Mouse (Mus musculus) kidney, postnatal 10 days (tissue): ENCODE measurements at regions not wholly inside any gene's neighbourhood (a gene's known extent, or its start where the extent isn't known, plus 50 kb on each side); places are given as distances from the start of the nearest gene placed in this dataset.
A peak's percentile ranks its signal among the peaks of the same experiment; 100 is the strongest.

ENCODE experiments used
- DNase-seq: peaks from one replicate; pipeline ENCODE4 v3.0.0; 2021; ENCODE audit warnings: mixed read lengths

- DNase-seq = no peak
These were observed 69.9 kb downstream of the Atp6v1g3 start for GRCm38 (mm10) chr1:138343451-138343850.

DNA sequence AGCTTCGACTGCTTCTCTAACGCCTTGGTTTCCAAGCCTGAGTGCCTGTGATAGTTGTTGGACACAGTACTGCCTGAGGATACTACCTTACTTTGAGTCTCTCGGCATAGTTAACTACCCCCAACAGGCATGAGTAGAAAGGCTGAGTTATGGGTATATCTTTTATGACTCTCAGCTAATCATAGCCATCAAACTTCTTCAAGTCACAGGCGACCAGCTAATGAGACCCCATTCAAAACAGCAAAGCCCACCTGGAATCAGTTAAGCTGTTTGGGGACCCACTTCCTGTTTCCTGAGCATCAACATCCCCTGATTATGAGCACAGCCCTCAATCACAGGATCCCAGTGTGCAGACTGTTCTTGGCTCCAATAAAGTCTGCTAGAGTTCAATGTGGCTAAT lies 71.4 kb downstream of the Atp6v1g3 start:
- DNase-seq = no peak

- no peak for DNase-seq
These were observed 72.5 kb downstream of the Atp6v1g3 start for GRCm38 (mm10) chr1:138345992-138346391.

GRCm38 (mm10) chr1:138346904-138347303 lies 73.4 kb downstream of the Atp6v1g3 start:
- DNase-seq = no peak

DNA sequence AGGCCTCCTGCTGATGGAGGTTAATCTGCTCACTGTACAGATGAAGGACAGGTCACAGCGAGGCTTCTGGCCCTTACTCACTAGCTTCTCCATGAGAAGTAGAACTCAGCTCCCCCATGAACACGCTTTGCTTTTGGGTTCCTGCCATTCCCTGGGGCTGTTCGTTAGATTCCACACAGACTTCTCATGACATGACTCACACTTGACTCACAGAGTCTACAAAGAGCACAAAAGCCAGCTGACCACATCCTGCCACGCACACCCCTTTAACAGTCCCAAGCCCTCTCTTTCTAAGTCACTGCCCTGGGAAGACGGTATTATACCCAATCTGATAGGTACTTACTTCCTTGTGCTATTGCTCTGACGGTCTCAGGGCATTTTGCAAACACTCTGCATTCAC lies 74.9 kb downstream of the Atp6v1g3 start:
- peak; percentile 15 for DNase-seq

GRCm38 (mm10) chr1:138349099-138349498 lies 75.6 kb downstream of the Atp6v1g3 start:
- DNase-seq = no peak

DNA sequence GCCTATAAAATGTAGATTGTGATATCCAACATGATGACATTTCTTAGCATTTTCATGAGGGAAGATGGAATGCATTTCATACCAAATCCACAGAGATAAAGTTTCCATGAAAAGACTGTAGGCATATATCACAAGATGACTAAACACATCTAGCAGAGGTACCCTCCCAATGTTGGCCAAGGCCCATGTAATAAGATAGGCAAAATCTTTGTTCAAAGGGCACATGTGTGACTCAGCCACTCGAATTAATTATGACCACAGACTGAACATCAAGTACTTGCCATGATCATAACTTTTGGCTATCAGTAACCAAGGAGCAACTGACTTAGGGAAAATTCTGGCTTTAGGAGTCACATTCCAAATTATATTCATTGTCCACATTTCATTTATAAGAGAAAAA lies 82.9 kb downstream of the Atp6v1g3 start:
- DNase-seq = no peak

DNA sequence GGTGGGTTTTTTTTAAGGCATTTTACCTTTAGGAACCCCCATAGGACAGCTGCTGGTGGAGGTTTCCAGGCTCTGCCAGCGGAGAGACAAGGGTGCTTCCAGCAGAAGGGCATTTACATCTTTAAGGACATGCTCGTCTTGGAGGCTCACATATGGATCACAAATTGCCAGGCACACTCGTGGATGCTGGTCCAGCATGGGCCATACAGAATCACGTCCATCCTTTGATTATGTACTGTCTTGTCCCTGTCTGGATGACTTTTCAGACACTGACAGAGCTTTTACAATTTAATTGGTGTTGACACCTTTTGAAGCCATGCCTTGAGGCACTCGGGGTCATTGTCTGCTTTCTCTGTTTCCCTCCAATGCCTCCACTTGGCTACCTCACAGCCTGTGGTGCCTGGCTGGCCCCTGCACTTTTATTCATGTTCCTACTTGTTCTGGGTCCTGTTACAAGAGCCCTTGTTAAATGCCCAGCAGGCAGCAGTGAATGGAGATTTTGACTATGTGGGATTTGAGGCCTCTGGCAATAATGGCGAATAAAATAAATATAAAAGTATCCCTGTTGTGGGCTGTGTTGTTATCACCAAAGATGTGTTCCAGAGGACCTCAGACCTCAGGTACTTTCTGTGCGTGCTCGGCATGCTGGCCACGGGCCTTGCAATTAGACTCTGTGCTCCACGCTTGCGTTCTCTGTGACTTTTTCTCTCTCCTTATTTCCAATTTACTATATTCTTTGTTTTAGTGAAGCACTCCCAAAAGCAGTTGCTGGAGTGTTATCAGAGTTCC lies 89.3 kb downstream of the Atp6v1g3 start:
- no peak for DNase-seq

GRCm38 (mm10) chr1:138369953-138370482 lies 96.5 kb downstream of the Atp6v1g3 start:
- DNase-seq = no peak

GRCm38 (mm10) chr1:138371474-138371873 lies 97.9 kb downstream of the Atp6v1g3 start:
- DNase-seq = no peak

GRCm38 (mm10) chr1:138384146-138384545 lies 110.6 kb downstream of the Atp6v1g3 start:
- no peak for DNase-seq

DNA sequence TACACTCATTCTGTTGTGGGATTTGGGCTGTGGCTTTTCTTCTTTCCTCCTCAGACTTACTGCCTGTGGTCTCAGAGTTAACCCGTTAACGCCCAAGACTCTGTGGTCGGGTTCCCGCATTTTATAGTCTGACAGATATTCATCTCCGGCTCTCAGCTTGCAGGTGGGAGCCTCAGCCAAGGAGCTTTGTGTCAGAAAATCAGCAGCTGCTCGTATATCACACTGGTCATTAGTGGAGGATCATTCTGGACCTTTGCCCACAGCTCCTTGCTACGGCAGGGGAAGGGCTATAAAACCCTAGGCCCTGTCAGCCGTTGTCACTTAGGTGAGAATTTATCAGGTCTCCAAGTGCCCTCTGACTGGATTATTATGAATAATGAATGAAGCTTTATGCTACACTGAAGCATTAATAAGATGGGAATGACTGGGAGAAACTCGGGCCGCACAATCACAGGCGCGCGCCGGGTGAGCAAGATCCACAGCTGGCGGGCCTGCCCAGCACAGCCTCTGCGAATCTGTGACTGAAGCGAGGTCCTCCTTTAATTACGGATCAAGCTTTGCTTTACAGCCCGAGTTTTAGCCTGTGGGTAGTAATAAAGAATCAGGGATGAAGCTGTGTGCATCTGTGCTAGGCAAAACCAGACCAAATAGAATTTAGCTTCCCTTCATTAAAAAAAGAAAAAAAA lies 111.8 kb downstream of the Atp6v1g3 start:
- peak; percentile 18 for DNase-seq

DNA sequence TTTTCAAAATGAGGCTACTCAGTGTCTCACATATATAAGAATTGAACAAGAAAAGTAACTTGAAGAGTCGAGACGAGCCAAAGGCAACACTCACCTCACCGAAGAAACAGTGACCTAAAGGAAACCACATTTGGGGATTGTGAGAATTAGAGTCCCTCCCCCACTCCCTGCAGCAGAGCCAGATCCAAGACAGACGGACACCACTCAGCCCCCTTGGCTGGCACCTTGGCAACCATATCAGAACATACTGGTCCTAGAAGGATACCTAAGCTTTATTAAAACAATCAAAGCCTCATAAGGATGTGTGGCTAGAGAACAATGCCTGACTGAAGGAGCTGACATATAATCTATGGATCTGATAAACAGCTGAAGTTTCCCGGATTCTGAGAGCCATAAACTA lies 112.5 kb downstream of the Atp6v1g3 start:
- no peak for DNase-seq

GRCm38 (mm10) chr1:138388634-138389033 lies 115.1 kb downstream of the Atp6v1g3 start:
- no peak for DNase-seq

- no peak for DNase-seq
These were observed 116.1 kb downstream of the Atp6v1g3 start for GRCm38 (mm10) chr1:138389676-138390075.

DNA sequence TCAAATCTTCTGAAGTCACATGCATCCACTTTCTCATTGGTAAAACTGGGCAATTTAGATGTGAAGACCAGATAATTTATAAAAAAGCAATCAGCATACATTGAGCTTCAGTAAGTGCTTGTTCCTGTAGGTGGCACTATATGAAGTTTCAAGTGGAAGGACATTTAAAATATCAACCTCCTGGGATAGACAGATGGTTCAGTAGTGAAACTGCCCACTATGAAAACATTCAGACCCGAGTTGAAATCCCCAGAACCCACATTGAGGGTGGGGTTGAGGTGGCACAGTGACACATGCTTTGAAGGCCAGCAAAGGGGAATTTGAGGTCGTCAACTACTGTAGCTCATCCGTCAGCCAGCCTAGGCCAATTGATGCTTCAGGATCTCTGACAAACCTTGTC lies 145.1 kb downstream of the Atp6v1g3 start:
- no peak for DNase-seq

- DNase-seq = no peak
These were observed 153.9 kb downstream of the Atp6v1g3 start for GRCm38 (mm10) chr1:138427416-138427815.
